Mouse (Mus musculus) midbrain, embryonic 13.5 days (tissue): ENCODE data around the gene Scnn1a. TPM values are rescaled to one million over a fixed set of nuclear protein-coding genes. Genes with fewer than 3 reads are reported as not detected.

Experiments
- ATAC-seq: fragments of 200-750 bp; cut with Nextera tagmentation; 2 replicates; pipeline ENCODE4 v1.8.0; 2017; ENCODE audit warnings: mild to moderate bottlenecking, moderate TSS enrichment, moderate library complexity
- H3K27ac ChIP-seq: fragments of 300-500 bp; sonication (generic); 2 replicates; pipeline ENCODE4 v1.5.1; 2015; ENCODE audit warnings: inconsistent platforms, mild to moderate bottlenecking, moderate library complexity
- H3K27me3 ChIP-seq: fragments of 300-500 bp; sonication (generic); 2 replicates; pipeline ENCODE4 v1.6.1; 2015; ENCODE audit warnings: mild to moderate bottlenecking, inconsistent platforms
- H3K36me3 ChIP-seq: fragments of 300-500 bp; sonication (generic); 2 replicates; pipeline ENCODE4 v1.6.1; 2015; ENCODE audit warnings: mild to moderate bottlenecking, inconsistent platforms
- H3K4me1 ChIP-seq: fragments of 300-500 bp; sonication (generic); replicated peaks from 2 replicates; pipeline ENCODE4 v1.6.1; 2015; ENCODE audit warnings: inconsistent platforms
- H3K4me2 ChIP-seq: fragments of 300-500 bp; sonication (generic); replicated peaks from 2 replicates; pipeline ENCODE4 v1.6.1; 2015; ENCODE audit warnings: moderate library complexity, mild to moderate bottlenecking, inconsistent platforms
- H3K4me3 ChIP-seq: fragments of 300-500 bp; sonication (generic); replicated peaks from 2 replicates; pipeline ENCODE4 v1.5.1; 2015; ENCODE audit warnings: mild to moderate bottlenecking, inconsistent platforms
- H3K9ac ChIP-seq: fragments of 300-500 bp; sonication (generic); replicated peaks from 2 replicates; pipeline ENCODE4 v1.6.1; 2015; ENCODE audit warnings: mild to moderate bottlenecking, inconsistent platforms
- H3K9me3 ChIP-seq: fragments of 300-500 bp; sonication (generic); 2 replicates; pipeline ENCODE4 v1.6.1; 2016; ENCODE audit warnings: mild to moderate bottlenecking, inconsistent platforms
- whole genome bisulfite sequencing: fragments of 180-500 bp; shearing (Covaris S2); methylation state at CpG from one replicate; pipeline ENCODE4 v1.1.7; 2015; 5-methylcytosine and 5-hydroxymethylcytosine counted together
- polyA plus RNA-seq: library from polyadenylated mRNA; unstranded; fragments of >200 nt; fragmentation: Nextera tagmentation; extraction: Ambion mirVana; gene quantifications from 2 replicates; pipeline ENCODE4 v1.2.1, GENCODE M21; 2015

The Scnn1a gene
- polyA plus RNA-seq, 1 experiment from 2014 or later = 0.46 TPM

DNA sequence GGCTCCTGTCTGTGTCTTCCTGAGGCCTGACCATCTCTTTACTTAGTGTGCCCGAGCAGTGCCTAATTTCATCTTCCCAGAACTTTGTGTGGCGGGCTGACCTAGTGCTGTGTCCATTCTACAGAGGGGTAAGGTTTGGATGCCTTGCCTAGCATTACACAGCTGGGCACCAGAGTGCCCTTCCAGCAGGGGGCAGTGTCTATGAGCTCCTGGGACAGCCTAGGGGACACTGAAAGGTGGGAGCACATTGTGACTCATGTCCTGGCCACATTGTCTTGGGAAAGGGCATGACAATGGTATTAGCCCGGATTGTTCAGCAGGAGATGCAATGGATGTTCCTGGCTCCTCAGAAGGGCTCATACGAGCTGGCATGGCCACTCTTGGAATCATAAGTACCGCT, 7.8 kb downstream of the Scnn1a start:
- ATAC-seq = no peak
- Histone ChIP-seq H3K4me3 (no peak overlapping the region), H3K4me2 (no peak overlapping the region), H3K27me3 (peaks cover 8% of the 10 kb centered on the region; the same call in 1 of the 2 replicates), H3K9ac (no peak overlapping the region), H3K27ac (no peak overlapping the region), H3K4me1 (peaks cover 6% of the 10 kb centered on the region; the same call in 1 of the 2 replicates), H3K36me3 (no peaks in the 10 kb centered on the region), H3K9me3 (no peaks in the 10 kb centered on the region)
- 82% methylated on average over 5 of the region's 5 CpGs for WGBS

DNA sequence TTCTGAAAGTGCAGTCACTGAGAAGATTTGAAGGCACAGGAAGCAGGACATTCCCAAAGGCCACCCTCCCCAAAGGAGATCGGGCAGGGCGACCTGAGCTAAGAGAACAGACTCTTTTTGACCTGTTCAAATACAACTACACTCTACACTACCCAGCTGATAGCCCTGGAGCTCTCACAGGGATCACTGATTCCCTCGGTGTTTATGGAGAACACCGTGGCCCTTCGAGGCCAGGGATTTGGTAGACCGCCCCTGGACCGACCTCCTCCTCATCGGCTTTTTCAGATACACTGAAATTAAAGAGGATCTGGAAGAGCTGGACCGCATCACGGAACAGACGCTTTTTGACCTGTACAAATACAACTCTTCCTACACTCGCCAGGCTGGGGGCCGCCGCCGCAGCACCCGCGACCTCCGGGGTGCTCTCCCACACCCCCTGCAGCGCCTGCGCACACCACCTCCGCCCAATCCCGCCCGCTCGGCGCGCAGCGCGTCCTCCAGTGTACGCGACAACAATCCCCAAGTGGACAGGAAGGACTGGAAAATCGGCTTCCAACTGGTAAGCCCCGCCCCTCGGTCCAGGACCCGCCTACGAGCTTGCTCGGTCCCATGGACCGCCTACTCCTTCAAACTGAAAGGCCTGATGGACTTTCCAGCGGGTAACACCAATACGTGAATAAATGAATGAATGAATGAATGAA, 10.3 kb downstream of the Scnn1a start:
- H3K4me3 ChIP-seq = peak overlapping the region; percentile 53
- H3K4me1 ChIP-seq = peaks cover 6% of the 10 kb centered on the region; the same call in 1 of the 2 replicates
- H3K9ac ChIP-seq = peak overlapping the region; percentile 71
- H3K9me3 ChIP-seq = no peaks in the 10 kb centered on the region
- H3K27ac ChIP-seq = no peak overlapping the region
- H3K36me3 ChIP-seq = no peaks in the 10 kb centered on the region
- H3K4me2 ChIP-seq = peak overlapping the region; percentile 84
- 1% methylated on average over 39 of the region's 39 CpGs for WGBS
- ATAC-seq = peak; percentile 86
- peaks cover 5% of the 10 kb centered on the region; the same call in 1 of the 2 replicates for H3K27me3 ChIP-seq

DNA sequence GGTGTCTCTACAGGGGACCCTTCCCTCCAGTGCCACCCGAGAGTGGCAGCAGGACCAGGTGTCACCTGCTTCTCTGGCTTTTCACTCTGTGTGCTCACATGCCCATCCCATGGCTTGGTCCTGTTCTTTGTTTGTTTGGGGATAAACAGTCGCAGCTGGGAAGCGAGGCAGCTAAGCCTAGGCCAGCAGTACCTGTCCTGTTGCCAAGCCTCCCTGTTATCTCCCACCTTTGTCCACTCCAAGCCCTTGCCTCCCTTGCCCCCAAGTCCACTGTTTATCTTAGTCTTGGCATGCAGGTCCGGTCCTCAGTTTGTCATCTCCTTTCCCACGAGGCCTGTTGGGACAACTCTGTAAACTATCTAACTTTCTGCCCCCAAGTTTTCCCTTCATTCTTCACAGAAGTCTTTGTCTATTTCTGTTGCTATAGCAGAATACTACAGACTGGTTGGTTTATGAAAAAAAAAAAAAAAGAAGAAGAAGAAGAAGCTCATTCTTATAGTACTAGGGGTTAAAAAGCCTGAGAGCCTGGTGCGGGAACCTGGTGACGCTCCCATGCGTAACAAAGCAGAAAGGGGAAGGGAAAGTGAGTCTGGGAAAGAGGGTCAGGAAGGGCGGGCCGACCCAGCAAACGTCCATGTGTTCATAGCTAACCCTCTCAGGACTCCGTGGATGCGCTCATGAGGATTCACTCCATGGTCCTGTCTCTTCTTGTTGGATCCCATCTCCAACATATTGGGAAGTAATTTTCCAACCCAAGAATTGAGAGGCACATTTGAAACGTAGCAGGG, 12.8 kb downstream of the Scnn1a start:
- Histone ChIP-seq H3K4me2 (no peak overlapping the region), H3K27ac (no peak overlapping the region), H3K9me3 (no peaks in the 10 kb centered on the region), H3K36me3 (no peaks in the 10 kb centered on the region), H3K4me1 (peaks cover 6% of the 10 kb centered on the region; the same call in 1 of the 2 replicates), H3K9ac (no peak overlapping the region), H3K27me3 (peaks cover 5% of the 10 kb centered on the region; the same call in 1 of the 2 replicates), H3K4me3 (no peak overlapping the region)
- 77% methylated on average over 14 of the region's 14 CpGs for WGBS
- no peak for ATAC-seq

DNA sequence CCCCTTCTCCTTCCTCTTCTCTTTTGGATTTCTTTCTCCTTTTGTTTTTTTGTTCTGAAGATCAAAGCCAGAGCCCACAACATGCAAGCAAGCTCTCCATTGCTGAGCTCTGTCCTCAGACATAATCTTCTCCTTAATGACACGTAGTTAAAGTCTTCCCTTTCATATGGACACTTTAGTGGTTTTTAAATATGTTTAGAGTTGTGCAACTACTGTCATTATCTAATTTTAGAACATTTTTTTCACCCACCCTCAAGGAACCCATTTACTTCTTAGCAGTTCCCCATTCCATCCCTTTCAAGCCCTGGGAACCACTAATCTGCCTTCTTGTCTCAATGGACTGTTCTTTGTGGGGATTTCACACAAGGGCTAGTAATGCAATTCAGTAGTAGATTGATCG, 13.9 kb downstream of the Scnn1a start:
- Histone ChIP-seq H3K27ac (no peak overlapping the region), H3K4me1 (peaks cover 6% of the 10 kb centered on the region; the same call in 1 of the 2 replicates), H3K27me3 (peaks cover 5% of the 10 kb centered on the region; the same call in 1 of the 2 replicates), H3K9me3 (no peaks in the 10 kb centered on the region), H3K9ac (no peak overlapping the region), H3K4me2 (no peak overlapping the region), H3K36me3 (no peaks in the 10 kb centered on the region), H3K4me3 (no peak overlapping the region)
- no peak for ATAC-seq
- WGBS = 53% methylated on average over 2 of the region's 2 CpGs

DNA sequence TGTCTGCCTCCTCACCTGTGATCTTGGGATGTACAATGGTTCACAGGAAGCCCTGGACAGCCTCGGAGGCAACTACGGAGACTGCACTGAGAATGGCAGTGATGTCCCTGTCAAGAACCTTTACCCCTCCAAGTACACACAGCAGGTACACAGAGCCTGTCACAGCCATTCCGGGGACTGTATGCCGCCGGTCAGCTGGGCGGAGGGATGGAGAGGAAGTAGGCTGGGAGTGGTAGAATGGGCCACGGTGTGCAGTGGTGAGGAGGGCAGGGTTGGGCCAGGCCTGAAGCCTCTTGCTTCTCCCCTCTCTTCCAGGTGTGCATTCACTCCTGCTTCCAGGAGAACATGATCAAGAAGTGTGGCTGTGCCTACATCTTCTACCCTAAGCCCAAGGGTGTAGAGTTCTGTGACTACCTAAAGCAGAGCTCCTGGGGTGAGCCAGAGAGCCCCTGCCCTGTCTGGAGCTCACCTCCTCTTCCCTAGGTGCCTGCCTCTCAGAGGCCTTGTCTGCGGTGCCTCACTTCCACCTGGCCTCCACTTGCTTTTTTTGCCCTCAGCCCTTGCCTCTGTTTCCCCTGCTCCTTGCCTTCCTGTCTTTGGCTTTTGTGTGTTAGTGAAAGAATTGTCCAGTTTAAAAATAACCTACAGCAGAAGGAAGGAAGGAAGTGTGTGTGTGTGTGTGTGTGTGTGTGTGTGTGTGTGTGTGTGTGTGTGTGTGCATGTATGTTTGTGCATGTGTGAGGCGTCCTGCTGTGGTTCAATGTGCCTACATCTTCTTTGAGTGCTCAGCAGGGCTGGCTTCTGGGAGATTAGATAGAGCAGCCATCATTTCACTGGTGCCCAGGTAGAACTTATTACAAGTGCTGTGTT, 18.6 kb downstream of the Scnn1a start:
- ATAC-seq = no peak
- Histone ChIP-seq H3K9me3 (no peaks in the 10 kb centered on the region), H3K4me3 (no peak overlapping the region), H3K27ac (no peak overlapping the region), H3K36me3 (no peaks in the 10 kb centered on the region), H3K9ac (no peak overlapping the region), H3K27me3 (no peaks in the 10 kb centered on the region), H3K4me2 (no peak overlapping the region), H3K4me1 (no peaks in the 10 kb centered on the region)
- 77% methylated on average over 9 of the region's 9 CpGs for WGBS

GRCm38 (mm10) chr6:125340244-125340643, 19.8 kb downstream of the Scnn1a start:
- ATAC-seq = no peak
- Histone ChIP-seq H3K4me3 (no peak overlapping the region), H3K27ac (no peak overlapping the region; the same call in 1 of the 2 replicates), H3K27me3 (no peaks in the 10 kb centered on the region), H3K36me3 (no peaks in the 10 kb centered on the region), H3K9me3 (no peaks in the 10 kb centered on the region), H3K9ac (no peak overlapping the region), H3K4me2 (no peak overlapping the region), H3K4me1 (no peaks in the 10 kb centered on the region)
- 81% methylated on average over 5 of the region's 5 CpGs for WGBS

DNA sequence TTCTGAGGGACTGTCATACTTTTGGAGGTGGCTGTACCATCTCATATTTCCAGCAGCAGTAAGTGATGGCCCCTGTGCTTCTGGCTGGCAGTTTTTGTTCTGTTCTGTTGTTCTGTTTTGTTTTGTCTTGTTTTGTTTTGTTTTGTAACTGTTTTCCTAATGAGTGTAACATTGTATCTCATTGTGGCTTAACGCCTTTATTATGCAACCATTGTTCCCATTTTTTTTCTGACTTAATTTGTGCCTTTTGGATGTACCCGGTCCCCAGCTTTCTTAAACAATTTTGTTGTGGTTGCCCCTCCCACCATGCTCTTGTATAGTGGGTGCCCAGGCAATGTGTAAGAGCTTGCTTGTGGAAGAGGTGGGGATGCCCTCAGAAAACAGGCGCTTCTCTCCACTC, 21.7 kb downstream of the Scnn1a start:
- no peaks in the 10 kb centered on the region for H3K36me3 ChIP-seq
- H3K9ac ChIP-seq = no peak overlapping the region
- H3K4me3 ChIP-seq = no peak overlapping the region
- H3K4me1 ChIP-seq = no peaks in the 10 kb centered on the region
- no peak overlapping the region for H3K4me2 ChIP-seq
- ATAC-seq = no peak
- H3K9me3 ChIP-seq = no peaks in the 10 kb centered on the region
- no peak overlapping the region for H3K27ac ChIP-seq
- no peaks in the 10 kb centered on the region for H3K27me3 ChIP-seq
- 61% methylated on average over 3 of the region's 3 CpGs for WGBS

GRCm38 (mm10) chr6:125344084-125344483, 23.6 kb downstream of the Scnn1a start:
- Histone ChIP-seq H3K9ac (no peak overlapping the region), H3K27ac (no peak overlapping the region), H3K4me3 (no peak overlapping the region), H3K4me2 (no peak overlapping the region), H3K27me3 (peaks cover 10% of the 10 kb centered on the region), H3K4me1 (peaks cover 3% of the 10 kb centered on the region), H3K36me3 (no peaks in the 10 kb centered on the region), H3K9me3 (no peaks in the 10 kb centered on the region)
- no peak for ATAC-seq
- 60% methylated on average over 8 of the region's 8 CpGs for WGBS

DNA sequence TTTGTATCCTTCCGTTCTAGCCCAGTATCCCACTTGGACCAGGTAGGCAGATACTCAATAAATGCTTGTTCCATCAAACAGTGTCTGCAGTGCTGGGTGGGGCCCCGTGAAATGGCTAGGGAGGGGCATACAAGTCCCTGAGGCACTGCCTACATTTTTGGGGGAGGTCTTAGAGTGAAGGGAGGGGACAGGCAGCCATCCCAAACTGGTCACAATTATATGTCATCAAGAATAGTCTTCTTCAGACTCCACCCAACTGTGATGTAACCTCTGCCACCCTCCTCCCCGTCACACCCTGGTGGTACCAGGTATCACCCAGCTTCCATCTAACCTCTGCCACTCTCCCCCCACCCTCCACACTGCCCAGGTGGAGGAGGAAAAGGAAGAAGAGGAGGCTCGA, 24.4 kb downstream of the Scnn1a start:
- 63% methylated on average over 4 of the region's 4 CpGs for WGBS
- no peak for ATAC-seq
- Histone ChIP-seq H3K4me3 (no peak overlapping the region), H3K9me3 (no peaks in the 10 kb centered on the region), H3K27me3 (peaks cover 11% of the 10 kb centered on the region), H3K4me2 (no peak overlapping the region), H3K4me1 (peaks cover 11% of the 10 kb centered on the region), H3K36me3 (no peaks in the 10 kb centered on the region), H3K27ac (no peak overlapping the region), H3K9ac (no peak overlapping the region)

- no peak overlapping the region for H3K27ac ChIP-seq
- H3K36me3 ChIP-seq = no peaks in the 10 kb centered on the region
- WGBS = 59% methylated on average over 1 of the region's 1 CpGs
- H3K4me3 ChIP-seq = no peak overlapping the region
- H3K4me2 ChIP-seq = no peak overlapping the region
- no peak for ATAC-seq
- peaks cover 18% of the 10 kb centered on the region for H3K4me1 ChIP-seq
- H3K9ac ChIP-seq = no peak overlapping the region
- peaks cover 11% of the 10 kb centered on the region for H3K27me3 ChIP-seq
- H3K9me3 ChIP-seq = no peaks in the 10 kb centered on the region
Observed at GRCm38 (mm10) chr6:125345625-125346024, 25.2 kb downstream of the Scnn1a start.

DNA sequence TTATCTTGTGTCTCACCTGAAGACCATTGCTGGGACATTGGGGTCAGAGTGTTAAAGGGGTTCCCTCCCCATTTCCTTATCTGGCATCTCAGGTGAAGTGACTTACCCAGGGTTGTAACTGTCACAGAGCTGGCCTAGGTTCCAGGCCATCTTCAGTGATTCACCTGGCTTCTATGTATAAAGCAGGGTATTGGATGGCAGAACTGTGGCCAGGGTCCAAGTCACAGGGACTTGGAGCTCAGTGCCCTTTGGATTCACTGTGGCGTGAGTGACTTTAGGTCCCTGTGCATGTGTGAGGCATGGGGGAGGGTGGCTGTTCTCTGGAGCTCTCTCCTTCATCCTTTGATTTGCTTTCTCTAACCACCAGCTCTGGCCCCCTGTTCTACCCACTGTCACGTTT, 25.6 kb downstream of the Scnn1a start:
- no peak overlapping the region for H3K27ac ChIP-seq
- H3K9me3 ChIP-seq = no peaks in the 10 kb centered on the region
- peaks cover 22% of the 10 kb centered on the region for H3K4me1 ChIP-seq
- ATAC-seq = no peak
- no peak overlapping the region for H3K4me3 ChIP-seq
- 50% methylated on average over 2 of the region's 2 CpGs for WGBS
- no peak overlapping the region for H3K4me2 ChIP-seq
- H3K27me3 ChIP-seq = peaks cover 11% of the 10 kb centered on the region
- no peak overlapping the region for H3K9ac ChIP-seq
- H3K36me3 ChIP-seq = no peaks in the 10 kb centered on the region
